Mouse (Mus musculus): ENCODE measurements around the gene Toe1. TPM values are rescaled to one million over a fixed set of nuclear protein-coding genes. Genes with fewer than 3 reads are reported as not detected.
"Not testable (repeated sequence)": the region's sequence is repeated elsewhere in the genome, so short reads cannot be mapped to it uniquely, and the experiment has no call there.

Toe1 gene
- total RNA-seq (2021) = 10 to 100 TPM; 12.7 to 14.2 TPM

DNA sequence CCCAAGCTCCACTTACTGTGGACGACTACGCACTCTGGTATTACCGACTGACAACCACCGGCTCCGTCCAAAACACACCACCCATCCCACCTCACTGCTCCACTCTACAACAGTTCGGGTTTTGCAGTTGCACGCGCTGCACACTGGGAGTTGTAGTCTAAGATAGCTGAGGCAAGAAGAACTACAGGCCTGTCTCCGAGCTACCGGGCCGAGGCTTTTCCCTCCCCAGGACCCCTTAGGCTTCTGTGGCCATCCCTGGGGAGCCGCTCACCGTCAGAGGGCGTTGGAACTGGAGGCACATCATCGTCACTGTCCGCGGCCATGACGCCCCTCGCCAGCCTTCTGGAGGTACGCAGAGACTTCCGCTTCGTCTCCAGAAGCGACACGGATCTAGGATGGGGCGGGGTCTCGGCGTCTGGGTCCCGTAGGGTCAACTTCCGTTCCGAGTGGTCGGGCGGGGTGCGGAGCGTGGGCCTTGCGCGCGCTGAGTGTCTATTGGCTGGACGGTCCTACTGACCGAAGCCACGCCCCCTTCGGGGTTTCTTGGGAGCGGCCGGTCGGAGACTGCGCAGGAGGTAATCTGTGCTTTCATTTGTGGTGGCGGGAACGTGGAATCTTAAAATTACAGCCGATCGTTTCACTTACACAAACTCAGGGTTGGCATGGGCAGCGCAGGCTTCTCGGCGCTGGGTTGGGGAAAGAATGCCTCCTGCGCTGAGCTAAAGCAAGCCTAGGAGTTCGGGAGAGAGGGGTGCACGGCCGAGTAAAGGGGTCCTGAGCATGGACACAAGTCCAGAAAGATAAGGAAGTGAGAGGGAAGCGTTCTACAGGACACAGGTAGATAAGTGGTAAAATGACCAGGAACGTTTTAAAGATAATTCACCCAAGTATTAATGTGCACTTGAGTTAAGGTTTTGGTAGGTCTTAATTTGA lies at the start of gene Toe1, which contains the start of gene Mutyh:
TSS of gene Toe1 (minus strand) at position 444 of the 933 bp plus-strand sequence.
TSS of gene Mutyh (plus strand) at position 527 of the 933 bp plus-strand sequence.
- peak; percentile 88 to 89 for DNase-seq

DNA sequence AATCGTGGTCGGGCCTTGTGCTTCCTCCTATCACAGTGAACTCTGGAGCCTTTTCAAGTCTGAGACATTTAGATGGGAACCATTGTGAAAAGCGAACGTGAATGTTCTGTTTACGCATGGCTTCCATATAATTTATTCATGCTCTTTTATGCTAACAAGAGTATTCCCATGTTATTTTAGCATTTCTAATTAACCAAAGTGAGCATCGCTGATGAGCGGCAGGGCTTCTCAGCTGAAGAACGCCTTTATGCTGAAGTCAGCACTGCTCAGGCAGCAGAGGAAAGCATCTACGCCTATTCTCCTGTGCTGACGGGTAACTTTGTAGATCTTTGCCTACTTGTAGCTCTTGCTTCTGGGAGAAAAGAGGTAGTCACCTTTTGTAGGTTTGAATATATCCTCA lies 49.8 kb upstream of the Toe1 start:
- DNase-seq = no peak

DNA sequence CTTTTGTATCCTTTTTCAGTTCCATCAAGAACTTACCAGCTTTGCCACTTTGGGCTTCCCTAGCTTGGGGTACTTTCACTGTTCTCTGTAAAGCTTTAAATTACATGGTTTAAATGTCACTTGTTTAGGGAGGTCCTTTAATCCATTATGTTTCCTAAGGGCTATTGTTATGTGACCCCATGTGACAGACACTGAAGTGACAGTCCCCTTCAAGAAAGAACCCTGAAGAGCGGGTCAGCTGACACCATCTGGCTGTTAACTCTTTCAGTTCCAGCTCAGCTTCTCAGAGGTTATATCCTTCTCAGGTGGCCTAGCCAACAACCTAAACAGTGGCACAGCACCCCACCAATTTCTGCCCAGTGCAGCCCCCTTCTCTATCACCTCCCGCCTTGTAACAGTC lies 46.8 kb upstream of the Toe1 start:
- no peak for DNase-seq

GRCm38 (mm10) chr4:116849901-116850300 lies 42.5 kb upstream of the Toe1 start:
- DNase-seq = no peak

DNA sequence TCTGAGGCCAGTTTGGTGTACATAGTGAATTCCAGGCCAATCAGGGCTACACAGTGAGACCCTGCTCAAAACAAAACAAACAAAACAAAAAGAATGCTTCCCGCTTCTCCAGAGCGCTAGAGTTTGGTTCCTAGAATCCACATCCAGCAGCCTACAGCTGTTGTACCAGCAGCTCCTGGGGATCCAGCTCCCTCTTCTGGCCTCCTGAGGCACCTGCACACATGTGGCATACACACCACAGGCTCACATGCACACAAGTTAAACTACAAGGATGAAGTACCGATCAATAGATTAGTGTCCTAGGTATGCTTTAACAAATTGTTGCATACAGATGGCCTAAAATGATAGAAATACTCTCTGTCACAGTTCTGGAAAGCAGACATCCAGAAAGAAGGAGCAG lies 36.9 kb upstream of the Toe1 start:
- no peak for DNase-seq

- no peak for DNase-seq
These were observed 33.4 kb upstream of the Toe1 start for GRCm38 (mm10) chr4:116840841-116841240.

DNA sequence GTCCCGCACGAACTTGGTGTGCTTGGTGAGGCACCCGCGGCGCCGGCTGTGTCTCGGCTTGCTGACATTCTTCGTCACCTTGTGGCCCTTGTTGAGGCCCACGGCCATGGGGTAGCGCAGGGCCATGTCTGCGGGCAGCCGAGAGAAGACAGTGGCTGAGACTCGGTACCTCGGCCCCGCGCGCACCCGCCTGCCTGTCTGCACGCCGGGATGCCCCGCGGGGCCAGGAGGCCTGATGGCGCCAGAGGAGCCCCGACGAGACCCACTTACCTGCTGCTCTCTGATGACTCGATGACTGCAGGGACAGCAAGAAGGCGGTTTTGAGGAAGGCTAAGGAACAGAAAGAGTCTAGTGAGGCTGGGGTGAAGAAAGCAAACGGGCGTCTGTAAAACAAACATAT lies 32.7 kb upstream of the Toe1 start:
- not testable (repeated sequence) for DNase-seq

- no peak for DNase-seq
These were observed 31.6 kb upstream of the Toe1 start for GRCm38 (mm10) chr4:116838999-116839398.

GRCm38 (mm10) chr4:116830070-116830368 lies 22.6 kb upstream of the Toe1 start:
- no peak for DNase-seq

DNA sequence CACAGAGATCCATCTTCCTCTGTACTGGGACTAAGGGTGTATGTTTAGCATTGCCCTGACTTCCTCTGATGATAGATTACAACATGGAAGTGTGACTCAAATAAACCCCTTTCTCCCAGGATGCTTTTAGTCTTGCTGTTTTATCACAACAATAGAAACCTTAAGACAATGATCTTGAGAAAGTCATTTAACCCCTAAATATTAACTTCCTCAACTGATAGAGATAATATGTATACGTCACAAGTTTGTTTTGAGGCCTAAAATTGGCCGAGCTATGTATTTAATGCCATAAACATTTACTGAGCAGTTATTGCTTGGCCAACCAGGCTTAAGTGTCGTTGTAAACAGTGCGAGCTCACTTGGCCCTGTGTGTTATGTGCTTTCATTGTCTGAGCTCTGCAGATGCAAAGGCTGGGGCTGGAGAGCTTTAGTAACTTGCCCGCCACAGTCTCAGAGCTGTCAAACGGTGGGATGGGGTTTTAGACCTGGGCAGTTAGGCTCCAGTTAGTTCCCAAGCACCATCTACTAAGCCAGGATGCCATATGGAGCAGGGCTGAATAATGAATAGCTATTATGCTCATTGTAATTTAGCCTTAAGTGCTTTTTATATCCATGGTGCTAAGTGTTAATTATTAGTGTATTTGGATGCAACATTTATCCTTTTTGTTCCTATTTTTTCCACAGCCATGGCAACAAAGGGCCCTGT lies 22.1 kb upstream of the Toe1 start:
- no peak for DNase-seq

- DNase-seq = no peak
These were observed 20.4 kb upstream of the Toe1 start for GRCm38 (mm10) chr4:116827819-116828218.

GRCm38 (mm10) chr4:116824541-116825004 lies 17.1 kb upstream of the Toe1 start:
- peak; percentile 71 to 76 for DNase-seq

DNA sequence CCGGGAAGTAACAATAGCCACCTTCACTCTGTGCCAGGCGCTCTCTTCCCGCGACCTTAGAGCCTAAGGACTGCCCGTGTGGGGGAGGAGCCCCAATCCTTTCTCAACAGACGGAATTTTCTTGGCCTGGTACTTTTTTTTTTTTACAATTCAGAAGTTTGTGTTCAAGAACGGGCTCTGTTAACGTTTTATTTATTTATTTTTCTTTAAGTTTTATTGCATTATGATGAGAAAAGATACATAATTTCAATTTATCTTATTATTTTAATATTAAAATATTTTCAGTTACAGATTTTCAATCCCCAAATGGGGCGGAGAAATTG lies 14.2 kb upstream of the Toe1 start, which contains the start of gene Hpdl:
TSS of gene Hpdl (minus strand) at position 14 of the 323 bp plus-strand sequence.
- DNase-seq = no peak

DNA sequence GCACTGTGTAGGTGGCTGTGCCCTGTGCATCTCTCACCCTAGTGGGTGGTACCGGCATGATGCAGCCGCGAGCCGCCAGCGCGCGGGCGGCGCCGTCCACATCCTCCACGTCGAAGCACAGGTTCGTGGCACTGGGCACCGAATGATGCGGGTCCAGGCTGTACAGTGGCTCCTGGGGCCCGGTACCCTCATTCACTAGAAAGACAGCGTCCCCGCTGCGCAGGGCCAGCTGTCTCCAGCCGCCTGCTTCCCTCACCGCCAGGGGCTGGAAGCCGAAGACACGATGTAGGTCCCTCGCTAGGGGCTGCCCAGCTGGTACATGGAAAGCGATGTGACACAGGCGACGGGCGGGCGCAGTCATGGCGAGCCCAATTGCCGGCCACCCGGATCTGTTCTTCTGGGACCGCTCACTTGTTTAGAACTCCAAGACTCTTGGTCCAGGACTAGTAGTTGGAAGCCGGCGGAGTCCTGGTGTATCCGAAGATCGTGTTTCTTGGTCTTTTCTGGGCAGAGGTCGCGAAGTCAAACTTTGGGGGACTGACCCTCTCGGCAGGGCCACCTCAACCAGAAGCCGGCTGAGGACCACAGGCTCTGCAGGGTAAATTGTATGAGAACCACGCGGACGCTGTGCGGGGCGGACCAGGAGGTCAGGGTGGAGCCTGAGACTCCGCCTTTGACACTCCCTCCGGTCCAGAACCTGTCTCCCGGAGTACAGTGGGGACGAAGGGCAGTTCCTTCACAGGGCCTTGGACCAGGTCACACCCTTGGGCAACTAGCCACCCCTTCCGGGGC lies 13.7 kb upstream of the Toe1 start:
- DNase-seq = peak; percentile 60 to 62

DNA sequence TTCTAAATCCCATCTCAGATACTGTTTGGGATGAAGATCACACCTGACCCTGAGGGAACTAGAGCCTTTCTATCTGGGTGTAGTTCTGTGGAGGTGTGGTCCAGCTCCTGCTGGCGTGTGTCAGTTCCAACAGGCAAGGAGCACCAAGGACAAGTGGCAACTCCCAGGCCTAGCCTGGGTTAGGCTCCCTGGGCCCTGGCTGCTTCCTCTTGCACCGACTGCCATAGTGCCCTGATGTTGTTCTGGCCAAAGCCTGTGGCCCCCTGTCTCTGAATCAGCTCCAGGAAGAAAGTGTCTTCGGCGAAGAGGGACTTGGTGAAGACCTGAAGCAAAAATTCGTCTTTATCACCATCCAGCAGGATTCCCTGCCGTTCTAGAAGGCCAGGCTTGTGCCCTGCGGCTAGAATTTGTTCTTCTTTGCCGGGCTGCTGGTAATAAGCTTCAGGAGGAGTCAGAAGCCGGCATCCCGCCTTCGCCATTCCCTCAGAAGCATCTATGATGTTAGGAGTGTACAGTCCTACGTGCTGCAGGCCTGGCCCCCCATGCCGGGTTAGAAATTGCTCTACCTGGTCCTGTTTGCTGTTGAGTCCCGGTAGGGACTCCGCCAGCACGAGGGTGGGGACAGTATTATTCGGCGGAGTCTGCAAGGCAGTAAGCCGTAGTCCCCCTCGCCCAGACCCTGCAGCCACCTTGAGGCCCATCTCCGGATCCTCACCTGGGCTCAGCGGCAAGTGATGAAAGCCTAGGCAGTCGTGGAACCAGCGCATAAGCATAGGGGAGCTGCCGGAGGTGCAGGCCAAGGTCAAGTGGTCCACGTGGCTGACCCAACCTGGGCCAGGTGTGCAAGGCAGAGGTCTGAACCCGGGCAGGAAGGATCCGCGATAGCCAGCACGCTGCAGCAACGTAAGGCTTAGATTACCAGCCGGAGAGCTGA lies 12.8 kb upstream of the Toe1 start:
- DNase-seq = no peak

DNA sequence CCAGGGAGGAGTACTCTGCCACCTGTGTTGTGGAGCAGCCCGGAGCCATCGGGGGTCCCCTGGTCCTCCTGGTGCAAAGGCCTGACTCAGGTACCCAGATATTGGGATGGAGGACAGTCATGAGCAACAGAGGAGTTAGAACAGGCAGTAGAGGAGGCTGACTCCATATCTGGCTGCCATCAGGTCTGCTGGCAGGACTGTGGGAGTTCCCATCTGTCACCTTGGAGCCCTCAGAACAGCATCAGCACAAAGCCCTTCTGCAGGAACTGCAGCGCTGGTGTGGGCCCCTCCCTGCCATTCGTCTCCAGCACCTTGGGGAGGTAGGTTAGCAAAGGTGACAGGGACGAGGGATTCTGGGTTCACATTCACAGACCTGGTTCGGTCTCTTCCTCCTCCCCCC lies 10.0 kb upstream of the Toe1 start:
- peak; percentile 69 to 70 for DNase-seq

DNA sequence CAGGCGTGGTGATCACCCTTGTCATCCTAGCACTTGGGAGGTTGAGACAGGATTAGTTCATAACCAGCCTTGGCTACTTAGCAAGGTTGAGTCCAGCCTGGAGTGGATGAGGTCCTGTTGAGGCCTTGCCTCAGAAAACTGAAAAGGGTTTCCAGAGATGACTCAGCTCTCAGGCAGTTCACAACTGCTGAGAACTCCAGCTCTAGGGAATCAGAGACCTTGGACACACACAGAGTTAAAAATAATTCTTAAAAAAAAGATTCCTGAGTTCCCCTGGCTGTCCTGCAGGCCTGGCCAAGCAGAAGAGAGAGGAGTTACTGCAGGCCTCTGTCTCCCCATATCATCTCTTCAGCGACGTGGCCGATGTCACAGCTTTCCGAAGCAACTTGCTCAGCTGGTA lies 7.8 kb upstream of the Toe1 start:
- no peak for DNase-seq

DNA sequence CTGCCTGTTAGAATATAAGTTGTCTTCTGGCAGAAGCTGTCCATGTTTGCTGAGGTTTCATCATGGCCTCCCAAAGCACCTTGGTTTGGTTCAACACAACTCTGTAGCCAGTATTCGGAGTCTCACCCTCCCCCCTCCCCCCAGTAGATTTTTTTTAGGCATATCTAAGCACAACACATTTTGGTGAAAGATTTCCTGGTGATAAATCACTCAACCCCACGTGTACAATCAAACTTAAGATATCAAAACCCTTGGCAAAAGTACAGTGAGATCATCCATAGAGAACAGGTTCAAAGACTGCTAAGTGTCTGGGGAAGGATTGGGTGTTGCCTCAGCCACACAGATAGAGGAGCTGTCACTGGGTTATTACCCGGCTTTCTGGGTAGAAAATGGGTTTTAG lies 3.6 kb upstream of the Toe1 start:
- DNase-seq = no peak

DNA sequence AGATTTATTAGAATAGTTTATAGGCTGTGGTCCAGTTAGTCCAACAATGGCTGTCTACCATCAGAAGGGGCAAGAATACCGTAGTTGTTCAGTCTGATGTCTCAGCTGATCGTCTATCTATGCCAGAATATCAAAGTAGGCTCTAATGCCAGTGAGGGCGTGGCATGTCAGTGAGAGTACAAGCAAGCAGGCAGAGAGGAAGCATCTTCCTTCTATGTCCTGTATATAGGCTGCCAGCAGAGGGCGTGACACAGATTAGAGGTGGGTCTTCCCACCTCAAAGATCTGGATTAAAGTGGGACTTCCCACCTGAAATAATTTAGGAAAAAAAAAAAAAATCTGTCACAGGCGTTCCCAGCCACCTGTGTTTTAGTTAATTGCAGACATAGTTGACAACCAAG lies 7.5 kb downstream of the Toe1 start:
- DNase-seq = no peak

DNA sequence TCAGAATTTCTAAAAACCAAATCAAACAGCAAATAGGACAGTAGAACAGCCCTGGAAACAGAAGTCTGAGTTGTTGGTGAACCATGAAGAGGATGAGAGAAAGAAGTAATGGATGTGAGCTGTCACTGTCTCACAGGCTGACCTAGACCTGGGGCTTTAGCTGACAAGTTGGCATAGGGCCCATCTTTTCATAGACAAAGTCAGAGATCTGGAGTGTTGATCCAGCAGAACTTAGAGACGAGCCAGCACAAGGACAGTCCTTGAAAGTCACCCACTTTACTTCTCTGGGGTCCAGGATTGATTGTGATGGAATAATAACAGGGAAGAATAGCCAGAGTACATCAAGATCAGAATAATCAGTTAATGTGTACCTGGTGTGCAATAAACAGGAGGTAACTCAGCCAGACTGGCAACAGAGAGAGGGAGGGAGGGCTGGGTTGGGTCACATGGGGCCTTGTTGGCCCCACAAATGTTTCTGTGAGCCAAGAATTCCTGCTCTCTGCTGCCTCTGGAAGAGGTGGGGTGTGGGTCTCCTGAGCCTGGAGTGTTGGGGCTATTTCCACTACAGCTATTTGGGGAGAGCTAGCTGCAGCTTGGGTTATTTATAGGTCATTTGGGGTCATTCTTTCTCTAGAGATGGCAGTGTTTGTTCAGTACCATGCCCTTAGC lies 10.9 kb downstream of the Toe1 start:
- DNase-seq = no peak

DNA sequence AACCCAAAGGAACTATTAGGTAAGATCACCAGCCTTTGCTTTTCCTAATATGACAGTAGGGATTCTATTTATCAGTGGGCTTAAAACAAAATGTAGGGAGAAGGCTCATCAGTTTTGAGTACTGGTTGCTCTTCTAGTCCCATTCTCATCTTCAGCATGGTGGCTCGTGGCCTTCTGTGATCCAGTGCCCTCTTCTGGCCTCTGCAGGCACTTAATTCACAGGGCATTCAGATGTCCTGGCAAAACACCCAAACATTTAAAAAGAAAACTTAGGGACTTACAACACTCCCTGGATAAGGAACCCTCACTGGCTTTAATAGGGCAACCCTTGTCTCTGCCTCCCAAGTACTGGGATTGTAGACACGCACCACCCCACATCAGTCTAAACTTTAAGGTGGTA lies 13.2 kb downstream of the Toe1 start:
- DNase-seq = no peak
